Mouse (Mus musculus) liver, postnatal 0 days (tissue): ENCODE measurements around the gene Tsku. TPM values are rescaled to one million over a fixed set of nuclear protein-coding genes. Genes with fewer than 3 reads are reported as not detected.

Source experiments
- ATAC-seq: fragments of 200-750 bp; cut with Nextera tagmentation; 2 replicates; pipeline ENCODE4 v1.8.0; 2017; ENCODE audit warnings: mild to moderate bottlenecking, moderate library complexity
- DNase-seq: peaks from one replicate; pipeline ENCODE4 v3.0.0-alpha.2; 2016
- H3K27ac ChIP-seq: fragments of 300-500 bp; sonication (generic); 2 replicates; pipeline ENCODE4 v1.5.1; 2014; ENCODE audit warnings: antibody characterized with exemption, moderate library complexity, mild to moderate bottlenecking, low read depth
- H3K27me3 ChIP-seq: fragments of 300-500 bp; sonication (generic); 2 replicates; pipeline ENCODE4 v1.6.1; 2014; ENCODE audit warnings: low read length, control low read depth, mixed read lengths; ENCODE audit not compliant: insufficient read depth
- H3K36me3 ChIP-seq: fragments of 300-500 bp; sonication (generic); replicated peaks from 2 replicates; pipeline ENCODE4 v1.6.1; 2014; ENCODE audit warnings: mild to moderate bottlenecking, control low read depth, low read length, moderate library complexity, mixed read lengths; ENCODE audit not compliant: insufficient read depth
- H3K4me1 ChIP-seq: fragments of 300-500 bp; sonication (generic); 2 replicates; pipeline ENCODE4 v1.6.1; 2014; ENCODE audit warnings: antibody characterized with exemption, mild to moderate bottlenecking, control low read depth; ENCODE audit not compliant: insufficient read depth
- H3K4me2 ChIP-seq: fragments of 300-500 bp; sonication (generic); 2 replicates; pipeline ENCODE4 v1.6.1; 2014; ENCODE audit warnings: low read depth, mild to moderate bottlenecking, low read length, moderate library complexity, mixed read lengths
- H3K4me3 ChIP-seq: fragments of 300-500 bp; sonication (generic); 2 replicates; pipeline ENCODE4 v1.5.1; 2014; ENCODE audit warnings: low read depth, low read length
- H3K9ac ChIP-seq: fragments of 300-500 bp; sonication (generic); replicated peaks from 2 replicates; pipeline ENCODE4 v1.6.1; 2014; ENCODE audit warnings: mild to moderate bottlenecking, moderate library complexity
- H3K9me3 ChIP-seq: fragments of 300-500 bp; sonication (generic); 2 replicates; pipeline ENCODE4 v1.6.1; 2016; ENCODE audit warnings: mild to moderate bottlenecking, control low read depth, low read length, mixed read lengths
- CTCF ChIP-seq: sonication (generic); IDR thresholded peaks from 2 replicates; pipeline ENCODE4 v1.5.1; 2016; ENCODE audit warnings: antibody characterized with exemption, low read depth
- EP300 ChIP-seq: IDR thresholded peaks from 2 replicates; pipeline ENCODE4 v1.6.1; 2016; ENCODE audit warnings: antibody characterized with exemption, low read depth, mild to moderate bottlenecking
- WGBS: fragments of 180-500 bp; shearing (Covaris S2); extraction: QIAGEN DNeasy Blood & Tissue Kit; methylation state at CpG from one replicate; pipeline ENCODE4 v1.1.7; 2014; ENCODE audit not compliant: insufficient replicate concordance; 5-methylcytosine and 5-hydroxymethylcytosine counted together
- polyA plus RNA-seq: library from polyadenylated mRNA; unstranded; fragments of >200 nt; fragmentation: Nextera tagmentation; extraction: Ambion mirVana; gene quantifications from 2 replicates; pipeline ENCODE4 v1.2.1, GENCODE M21; 2015

Gene Tsku
- polyA plus RNA-seq, 1 experiment from 2014 or later: 18.9 TPM

- Histone ChIP-seq H3K9ac (no peak within 1 kb of the TSS), H3K4me2 (no peak within 1 kb of the TSS), H3K9me3 (no peaks in the 10 kb centered on the region), H3K27me3 (no peaks in the 10 kb centered on the region), H3K4me1 (peaks cover 23% of the 10 kb centered on the region), H3K36me3 (no peaks in the 10 kb centered on the region), H3K4me3 (no peak within 1 kb of the TSS), H3K27ac (peak within 1 kb of the TSS; percentile 62)
- DNase-seq (no peak), ATAC-seq (peak; percentile 27; the same call in 1 of the 2 replicates)
- TF ChIP-seq CTCF (no peak), EP300 (no peak)
- WGBS: 52% methylated on average over 2 of the region's 2 CpGs
Observed at GRCm38 (mm10) chr7:98321083-98321482, 40.0 kb downstream of the Tsku start, which contains the start of gene Acer3. TSS of gene Acer3 (minus strand) at chr7:98321208.

- Histone ChIP-seq H3K27me3 (no peaks in the 10 kb centered on the region), H3K9ac (no peak overlapping the region), H3K4me2 (no peak overlapping the region), H3K36me3 (no peaks in the 10 kb centered on the region), H3K9me3 (no peaks in the 10 kb centered on the region), H3K27ac (no peak overlapping the region), H3K4me3 (no peak overlapping the region), H3K4me1 (peaks cover 23% of the 10 kb centered on the region)
- no peak for TF ChIP-seq CTCF
- TF ChIP-seq EP300: no peak
- DNase-seq (no peak), ATAC-seq (no peak)
- WGBS: 76% methylated on average over 7 of the region's 7 CpGs
Observed at GRCm38 (mm10) chr7:98320006-98320556, 41.0 kb downstream of the Tsku start.

GRCm38 (mm10) chr7:98316568-98316967 lies 44.6 kb downstream of the Tsku start:
- Histone ChIP-seq H3K27me3 (no peaks in the 10 kb centered on the region), H3K27ac (no peak overlapping the region), H3K9me3 (no peaks in the 10 kb centered on the region), H3K4me3 (no peak overlapping the region), H3K4me1 (peaks cover 5% of the 10 kb centered on the region; the same call in 1 of the 2 replicates), H3K4me2 (no peak overlapping the region), H3K36me3 (no peaks in the 10 kb centered on the region), H3K9ac (no peak overlapping the region)
- 42% methylated on average over 2 of the region's 2 CpGs for WGBS
- no peak for TF ChIP-seq EP300
- no peak for TF ChIP-seq CTCF
- DNase-seq (no peak), ATAC-seq (peak; percentile 64)

GRCm38 (mm10) chr7:98315087-98315486 lies 46.0 kb downstream of the Tsku start:
- Histone ChIP-seq H3K4me3 (no peak overlapping the region), H3K9ac (no peak overlapping the region), H3K9me3 (no peaks in the 10 kb centered on the region), H3K4me2 (no peak overlapping the region), H3K4me1 (0 out of 2 replicates have a peak, but pooled peaks cover 3% of the 10 kb centered on the region), H3K27ac (no peak overlapping the region), H3K36me3 (no peaks in the 10 kb centered on the region), H3K27me3 (no peaks in the 10 kb centered on the region)
- 83% methylated on average over 2 of the region's 2 CpGs for WGBS
- DNase-seq: no peak
- ATAC-seq: no peak
- TF ChIP-seq CTCF (peak; percentile 42), EP300 (no peak)

- Histone ChIP-seq H3K36me3 (no peaks in the 10 kb centered on the region), H3K27ac (no peak overlapping the region), H3K9me3 (no peaks in the 10 kb centered on the region), H3K27me3 (no peaks in the 10 kb centered on the region), H3K4me1 (peaks cover 13% of the 10 kb centered on the region), H3K4me3 (no peak overlapping the region), H3K9ac (no peak overlapping the region), H3K4me2 (no peak overlapping the region)
- no peak for DNase-seq
- 64% methylated on average over 4 of the region's 4 CpGs for whole genome bisulfite sequencing
- ATAC-seq: no peak
- TF ChIP-seq EP300: no peak
- no peak for TF ChIP-seq CTCF
Observed at GRCm38 (mm10) chr7:98312185-98312920, 48.8 kb downstream of the Tsku start.

- Histone ChIP-seq H3K9me3 (no peaks in the 10 kb centered on the region), H3K27ac (no peak overlapping the region), H3K36me3 (no peaks in the 10 kb centered on the region; the same call in 1 of the 2 replicates), H3K9ac (no peak overlapping the region), H3K4me3 (no peak overlapping the region), H3K4me1 (peaks cover 12% of the 10 kb centered on the region), H3K4me2 (no peak overlapping the region), H3K27me3 (no peaks in the 10 kb centered on the region)
- DNase-seq: no peak
- no peak for ATAC-seq
- WGBS: 64% methylated on average over 6 of the region's 6 CpGs
- TF ChIP-seq EP300 (no peak), CTCF (no peak)
Observed at GRCm38 (mm10) chr7:98310266-98310665, 50.9 kb downstream of the Tsku start.
